Mouse (Mus musculus) heart, embryonic 11.5 days (tissue): ENCODE results near the gene Tbca. TPM values are rescaled to one million over a fixed set of nuclear protein-coding genes. Genes with fewer than 3 reads are reported as not detected.
A peak's percentile ranks its signal among the peaks of the same experiment; 100 is the strongest.

Experiments
- ATAC-seq: fragments of 200-750 bp; cut with Nextera tagmentation; replicated peaks from 2 replicates; pipeline ENCODE4 v1.8.0; 2017; ENCODE audit warnings: moderate library complexity; ENCODE audit not compliant: insufficient number of reproducible peaks, low FRiP score, low TSS enrichment
- H3K27ac ChIP-seq: fragments of 300-500 bp; sonication (generic); 2 replicates; pipeline ENCODE4 v1.5.1; 2014; ENCODE audit warnings: mild to moderate bottlenecking, low read depth, low read length
- H3K27me3 ChIP-seq: fragments of 300-500 bp; sonication (generic); 2 replicates; pipeline ENCODE4 v1.6.1; 2014; ENCODE audit warnings: mild to moderate bottlenecking, low read length, mixed read lengths; ENCODE audit not compliant: control insufficient read depth, insufficient read depth
- H3K36me3 ChIP-seq: fragments of 300-500 bp; sonication (generic); 2 replicates; pipeline ENCODE4 v1.6.1; 2014; ENCODE audit warnings: mild to moderate bottlenecking, low read length, moderate library complexity, mixed read lengths; ENCODE audit not compliant: control insufficient read depth, insufficient read depth
- H3K4me1 ChIP-seq: fragments of 300-500 bp; sonication (generic); 2 replicates; pipeline ENCODE4 v1.6.1; 2014; ENCODE audit warnings: low read length; ENCODE audit not compliant: control insufficient read depth, insufficient read depth
- H3K4me2 ChIP-seq: fragments of 300-500 bp; sonication (generic); 2 replicates; pipeline ENCODE4 v1.6.1; 2014; ENCODE audit warnings: mild to moderate bottlenecking, moderate library complexity
- H3K4me3 ChIP-seq: fragments of 300-500 bp; sonication (generic); 2 replicates; pipeline ENCODE4 v1.5.1; 2014; ENCODE audit warnings: low read depth, low read length
- H3K9ac ChIP-seq: fragments of 300-500 bp; sonication (generic); 2 replicates; pipeline ENCODE4 v1.6.1; 2014; ENCODE audit warnings: mild to moderate bottlenecking, low read depth, low read length, moderate library complexity
- H3K9me3 ChIP-seq: fragments of 300-500 bp; sonication (generic); replicated peaks from 2 replicates; pipeline ENCODE4 v1.6.1; 2016; ENCODE audit warnings: low read length; ENCODE audit not compliant: control insufficient read depth
- WGBS: fragments of 180-500 bp; shearing (Covaris S2); extraction: QIAGEN DNeasy Blood & Tissue Kit; methylation state at CpG from one replicate; pipeline ENCODE4 v1.1.7; 2014; ENCODE audit not compliant: insufficient replicate concordance; 5-methylcytosine and 5-hydroxymethylcytosine counted together
- polyA plus RNA-seq: library from polyadenylated mRNA; unstranded; fragments of >200 nt; fragmentation: Nextera tagmentation; extraction: Ambion mirVana; gene quantifications from 2 replicates; pipeline ENCODE4 v1.2.1, GENCODE M21; 2014

Gene Tbca
- polyA plus RNA-seq, 1 experiment from 2014 or later = 258 TPM

- no peak for ATAC-seq
- Histone ChIP-seq H3K4me2 (no peak overlapping the region), H3K4me1 (peaks cover 18% of the 10 kb centered on the region), H3K27me3 (no peaks in the 10 kb centered on the region), H3K9me3 (no peaks in the 10 kb centered on the region), H3K4me3 (no peak overlapping the region), H3K9ac (no peak overlapping the region), H3K36me3 (peaks cover 3% of the 10 kb centered on the region; the same call in 1 of the 2 replicates), H3K27ac (0 out of 2 replicates have a peak overlapping the region, but pooled peaks have one; percentile 29)
- 34% methylated on average over 2 of the region's 2 CpGs for WGBS
Measured at GRCm38 (mm10) chr13:94827847-94828246, 39.1 kb downstream of the Tbca start.

- Histone ChIP-seq H3K9me3 (no peaks in the 10 kb centered on the region), H3K36me3 (peaks cover 5% of the 10 kb centered on the region; the same call in 1 of the 2 replicates), H3K9ac (no peak overlapping the region), H3K27me3 (no peaks in the 10 kb centered on the region), H3K4me2 (no peak overlapping the region), H3K4me1 (peaks cover 3% of the 10 kb centered on the region; the same call in 1 of the 2 replicates), H3K4me3 (no peak overlapping the region), H3K27ac (no peak overlapping the region)
- WGBS = 76% methylated on average over 5 of the region's 5 CpGs
- no peak for ATAC-seq
Measured at GRCm38 (mm10) chr13:94838047-94838720, 49.5 kb downstream of the Tbca start.

- no peak for ATAC-seq
- Histone ChIP-seq H3K4me1 (no peaks in the 10 kb centered on the region), H3K27ac (no peak overlapping the region), H3K9ac (no peak overlapping the region), H3K27me3 (no peaks in the 10 kb centered on the region), H3K9me3 (no peaks in the 10 kb centered on the region), H3K4me3 (no peak overlapping the region), H3K36me3 (peaks cover 3% of the 10 kb centered on the region; the same call in 1 of the 2 replicates), H3K4me2 (no peak overlapping the region)
- WGBS = 85% methylated on average over 8 of the region's 8 CpGs
Measured at GRCm38 (mm10) chr13:94838756-94839337, 50.1 kb downstream of the Tbca start.

GRCm38 (mm10) chr13:94843236-94843635 lies 54.5 kb downstream of the Tbca start:
- 74% methylated on average over 5 of the region's 5 CpGs for WGBS
- Histone ChIP-seq H3K4me1 (no peaks in the 10 kb centered on the region), H3K27me3 (no peaks in the 10 kb centered on the region), H3K36me3 (no peaks in the 10 kb centered on the region; the same call in 1 of the 2 replicates), H3K9ac (no peak overlapping the region), H3K9me3 (no peaks in the 10 kb centered on the region), H3K4me2 (no peak overlapping the region), H3K27ac (no peak overlapping the region), H3K4me3 (no peak overlapping the region)
- ATAC-seq = no peak

- Histone ChIP-seq H3K4me3 (no peak overlapping the region), H3K27ac (no peak overlapping the region), H3K4me1 (no peaks in the 10 kb centered on the region), H3K27me3 (no peaks in the 10 kb centered on the region), H3K36me3 (no peaks in the 10 kb centered on the region), H3K4me2 (no peak overlapping the region), H3K9me3 (no peaks in the 10 kb centered on the region), H3K9ac (no peak overlapping the region)
- ATAC-seq = no peak
- WGBS = 59% methylated on average over 7 of the region's 7 CpGs
Measured at GRCm38 (mm10) chr13:94847870-94848269, 59.2 kb downstream of the Tbca start.

GRCm38 (mm10) chr13:94849351-94849750 lies 60.6 kb downstream of the Tbca start:
- WGBS = 59% methylated on average over 13 of the region's 13 CpGs
- no peak for ATAC-seq
- H3K36me3 ChIP-seq = no peaks in the 10 kb centered on the region
- H3K9ac ChIP-seq = no peak overlapping the region
- no peak overlapping the region for H3K4me3 ChIP-seq
- H3K27ac ChIP-seq = no peak overlapping the region
- no peak overlapping the region for H3K4me2 ChIP-seq
- H3K9me3 ChIP-seq = no peaks in the 10 kb centered on the region
- H3K27me3 ChIP-seq = no peaks in the 10 kb centered on the region
- no peaks in the 10 kb centered on the region for H3K4me1 ChIP-seq

GRCm38 (mm10) chr13:94858016-94858575 lies 69.4 kb downstream of the Tbca start:
- Histone ChIP-seq H3K4me2 (no peak overlapping the region), H3K27me3 (peaks cover 7% of the 10 kb centered on the region), H3K4me3 (no peak overlapping the region), H3K9me3 (no peaks in the 10 kb centered on the region), H3K36me3 (no peaks in the 10 kb centered on the region), H3K27ac (no peak overlapping the region), H3K4me1 (no peaks in the 10 kb centered on the region), H3K9ac (no peak overlapping the region)
- no peak for ATAC-seq
- WGBS = 69% methylated on average over 8 of the region's 8 CpGs

GRCm38 (mm10) chr13:94859256-94859655 lies 70.5 kb downstream of the Tbca start:
- no peaks in the 10 kb centered on the region for H3K9me3 ChIP-seq
- no peak for ATAC-seq
- H3K36me3 ChIP-seq = no peaks in the 10 kb centered on the region
- no peak overlapping the region for H3K4me3 ChIP-seq
- no peaks in the 10 kb centered on the region for H3K4me1 ChIP-seq
- no peak overlapping the region for H3K4me2 ChIP-seq
- no peak overlapping the region for H3K27ac ChIP-seq
- peaks cover 9% of the 10 kb centered on the region for H3K27me3 ChIP-seq
- WGBS = 73% methylated on average over 8 of the region's 8 CpGs
- H3K9ac ChIP-seq = no peak overlapping the region
